Mouse (Mus musculus) neural tube, embryonic 11.5 days (tissue): Measurements from ENCODE around the gene Slu7. TPM values are rescaled to one million over a fixed set of nuclear protein-coding genes. Genes with fewer than 3 reads are reported as not detected.

Experiments used
- ATAC-seq: fragments of 200-750 bp; cut with Nextera tagmentation; 2 replicates; pipeline ENCODE4 v1.8.0; 2017; ENCODE audit warnings: moderate number of reproducible peaks, mild to moderate bottlenecking, moderate TSS enrichment, moderate library complexity; ENCODE audit not compliant: insufficient read depth, low FRiP score, low TSS enrichment
- DNase-seq: peaks from one replicate; pipeline ENCODE4 v3.0.0-alpha.2; 2015; ENCODE audit warnings: low spot score
- H3K27ac ChIP-seq: fragments of 300-500 bp; sonication (generic); 2 replicates; pipeline ENCODE4 v1.5.1; 2014; ENCODE audit warnings: low read depth, mild to moderate bottlenecking, low read length
- H3K27me3 ChIP-seq: fragments of 300-500 bp; sonication (generic); 2 replicates; pipeline ENCODE4 v1.6.1; 2014; ENCODE audit warnings: mild to moderate bottlenecking, low read length, mixed read lengths; ENCODE audit not compliant: control insufficient read depth, insufficient read depth
- H3K36me3 ChIP-seq: fragments of 300-500 bp; sonication (generic); 2 replicates; pipeline ENCODE4 v1.6.1; 2014; ENCODE audit warnings: mild to moderate bottlenecking, low read length, moderate library complexity, mixed read lengths; ENCODE audit not compliant: control insufficient read depth, insufficient read depth
- H3K4me1 ChIP-seq: fragments of 300-500 bp; sonication (generic); 2 replicates; pipeline ENCODE4 v1.6.1; 2014; ENCODE audit warnings: low read length, mixed read lengths; ENCODE audit not compliant: control insufficient read depth, insufficient read depth
- H3K4me2 ChIP-seq: fragments of 300-500 bp; sonication (generic); 2 replicates; pipeline ENCODE4 v1.6.1; 2014; ENCODE audit warnings: low read depth, mild to moderate bottlenecking, moderate library complexity
- H3K4me3 ChIP-seq: fragments of 300-500 bp; sonication (generic); 2 replicates; pipeline ENCODE4 v1.5.1; 2014; ENCODE audit warnings: low read depth, low read length
- H3K9ac ChIP-seq: fragments of 300-500 bp; sonication (generic); 2 replicates; pipeline ENCODE4 v1.6.1; 2014; ENCODE audit warnings: mild to moderate bottlenecking, low read length
- H3K9me3 ChIP-seq: fragments of 300-500 bp; sonication (generic); 2 replicates; pipeline ENCODE4 v1.6.1; 2016; ENCODE audit warnings: low read length; ENCODE audit not compliant: control insufficient read depth
- WGBS: fragments of 180-500 bp; shearing (Covaris S2); extraction: QIAGEN DNeasy Blood & Tissue Kit; methylation state at CpG from one replicate; pipeline ENCODE4 v1.1.7; 2014; 5-methylcytosine and 5-hydroxymethylcytosine counted together
- polyA plus RNA-seq: library from polyadenylated mRNA; unstranded; fragments of >200 nt; fragmentation: Nextera tagmentation; extraction: Ambion mirVana; gene quantifications from 2 replicates; pipeline ENCODE4 v1.2.1, GENCODE M21; 2014

The Slu7 gene
- polyA plus RNA-seq, 1 experiment from 2014 or later: 65.3 TPM

- no peak overlapping the region for H3K27ac ChIP-seq
- H3K9ac ChIP-seq: no peak overlapping the region
- no peaks in the 10 kb centered on the region for H3K4me1 ChIP-seq
- peak; percentile 55; the same call in 1 of the 2 replicates for ATAC-seq
- H3K27me3 ChIP-seq: no peaks in the 10 kb centered on the region
- H3K4me2 ChIP-seq: no peak overlapping the region
- DNase-seq: peak; percentile 67
- no peak overlapping the region for H3K4me3 ChIP-seq
- WGBS: 4% methylated on average over 1 of the region's 1 CpGs
- H3K9me3 ChIP-seq: no peaks in the 10 kb centered on the region
- no peaks in the 10 kb centered on the region for H3K36me3 ChIP-seq
Observed at GRCm38 (mm10) chr11:43411413-43411812, 22.1 kb upstream of the Slu7 start.

GRCm38 (mm10) chr11:43412771-43413451 is 20.6 kb upstream of the Slu7 start:
- Histone ChIP-seq H3K4me1 (no peaks in the 10 kb centered on the region), H3K4me3 (no peak overlapping the region), H3K9me3 (no peaks in the 10 kb centered on the region), H3K27me3 (no peaks in the 10 kb centered on the region), H3K9ac (no peak overlapping the region), H3K27ac (no peak overlapping the region), H3K4me2 (no peak overlapping the region), H3K36me3 (no peaks in the 10 kb centered on the region)
- 29% methylated on average over 14 of the region's 14 CpGs for WGBS
- ATAC-seq (no peak; the same call in 1 of the 2 replicates), DNase-seq (peak; percentile 71)

GRCm38 (mm10) chr11:43417201-43417600 is 16.3 kb upstream of the Slu7 start:
- no peak for DNase-seq
- H3K4me2 ChIP-seq: no peak overlapping the region

GRCm38 (mm10) chr11:43424386-43424785 is 9.2 kb upstream of the Slu7 start:
- Histone ChIP-seq H3K4me2 (no peak overlapping the region), H3K9ac (no peak overlapping the region), H3K4me3 (no peak overlapping the region), H3K9me3 (no peaks in the 10 kb centered on the region), H3K27ac (no peak overlapping the region), H3K27me3 (no peaks in the 10 kb centered on the region), H3K36me3 (no peaks in the 10 kb centered on the region), H3K4me1 (no peaks in the 10 kb centered on the region)
- WGBS: 70% methylated on average over 5 of the region's 5 CpGs
- ATAC-seq: no peak
- no peak for DNase-seq

More at GRCm38 (mm10) chr11:43417201-43417600, 16.3 kb upstream of the Slu7 start:
- Histone ChIP-seq H3K36me3 (no peaks in the 10 kb centered on the region), H3K9me3 (no peaks in the 10 kb centered on the region), H3K27ac (no peak overlapping the region), H3K27me3 (no peaks in the 10 kb centered on the region), H3K9ac (no peak overlapping the region), H3K4me3 (no peak overlapping the region), H3K4me1 (no peaks in the 10 kb centered on the region)
- ATAC-seq: peak; percentile 25
- 51% methylated on average over 7 of the region's 7 CpGs for WGBS

GRCm38 (mm10) chr11:43425166-43425709 is 8.3 kb upstream of the Slu7 start:
- peak overlapping the region; percentile 52 for H3K4me2 ChIP-seq
- no peaks in the 10 kb centered on the region for H3K27me3 ChIP-seq
- no peaks in the 10 kb centered on the region for H3K4me1 ChIP-seq
- no peaks in the 10 kb centered on the region for H3K9me3 ChIP-seq
- no peaks in the 10 kb centered on the region for H3K36me3 ChIP-seq
- ATAC-seq: no peak
- H3K9ac ChIP-seq: no peak overlapping the region
- H3K27ac ChIP-seq: no peak overlapping the region
- H3K4me3 ChIP-seq: no peak overlapping the region
- WGBS: 94% methylated on average over 9 of the region's 9 CpGs
- no peak for DNase-seq

GRCm38 (mm10) chr11:43425824-43426413 is 7.6 kb upstream of the Slu7 start, which contains the start of gene Pttg1:
TSS of gene Pttg1 (minus strand) at chr11:43426251.
- Histone ChIP-seq H3K4me1 (no peaks in the 10 kb centered on the region), H3K4me2 (peak within 1 kb of the TSS; percentile 52), H3K9ac (peak within 1 kb of the TSS; percentile 71), H3K36me3 (no peaks in the 10 kb centered on the region), H3K4me3 (peak within 1 kb of the TSS; percentile 44), H3K27me3 (no peaks in the 10 kb centered on the region), H3K9me3 (no peaks in the 10 kb centered on the region), H3K27ac (no peak within 1 kb of the TSS)
- peak; percentile 95 for ATAC-seq
- 3% methylated on average over 27 of the region's 27 CpGs for WGBS
- DNase-seq: peak; percentile 85

- H3K36me3 ChIP-seq: no peaks in the 10 kb centered on the region
- 19% methylated on average over 7 of the region's 7 CpGs for WGBS
- peak; percentile 56; the same call in 1 of the 2 replicates for ATAC-seq
- peak overlapping the region; percentile 44 for H3K4me3 ChIP-seq
- no peak for DNase-seq
- no peaks in the 10 kb centered on the region for H3K4me1 ChIP-seq
- no peaks in the 10 kb centered on the region for H3K9me3 ChIP-seq
- no peaks in the 10 kb centered on the region for H3K27me3 ChIP-seq
- H3K4me2 ChIP-seq: peak overlapping the region; percentile 52
- peak overlapping the region; percentile 15; the same call in 1 of the 2 replicates for H3K9ac ChIP-seq
- H3K27ac ChIP-seq: no peak overlapping the region
Observed at GRCm38 (mm10) chr11:43426414-43426884, 7.1 kb upstream of the Slu7 start.

- Histone ChIP-seq H3K9me3 (no peaks in the 10 kb centered on the region), H3K4me3 (peak overlapping the region; percentile 84), H3K4me1 (peaks cover 4% of the 10 kb centered on the region; the same call in 1 of the 2 replicates), H3K9ac (peak overlapping the region; percentile 70), H3K4me2 (peak overlapping the region; percentile 75), H3K36me3 (no peaks in the 10 kb centered on the region), H3K27ac (no peak overlapping the region), H3K27me3 (no peaks in the 10 kb centered on the region)
- no peak for DNase-seq
- ATAC-seq: peak; percentile 45
- WGBS: 2% methylated on average over 9 of the region's 9 CpGs
Observed at GRCm38 (mm10) chr11:43434024-43434407, 472 bp downstream of the Slu7 start.
